Mouse (Mus musculus) embryonic facial prominence, embryonic 14.5 days (tissue): ENCODE data around the gene Daam1. TPM values are rescaled to one million over a fixed set of nuclear protein-coding genes. Genes with fewer than 3 reads are reported as not detected.
A peak's percentile ranks its signal among the peaks of the same experiment; 100 is the strongest.

Experiments
- ATAC-seq: fragments of 200-750 bp; cut with Nextera tagmentation; 2 replicates; pipeline ENCODE4 v1.8.0; 2017; ENCODE audit warnings: low read depth, moderate number of reproducible peaks, moderate TSS enrichment
- DNase-seq: peaks from one replicate; pipeline ENCODE4 v3.0.0-alpha.2; 2015; ENCODE audit warnings: low spot score
- H3K27ac ChIP-seq: fragments of 300-500 bp; sonication (generic); replicated peaks from 2 replicates; pipeline ENCODE4 v1.5.1; 2014; ENCODE audit warnings: low read depth, mild to moderate bottlenecking, low read length, moderate library complexity
- H3K27me3 ChIP-seq: fragments of 300-500 bp; sonication (generic); replicated peaks from 2 replicates; pipeline ENCODE4 v1.6.1; 2014; ENCODE audit warnings: low read length; ENCODE audit not compliant: control insufficient read depth, insufficient read depth
- H3K36me3 ChIP-seq: fragments of 300-500 bp; sonication (generic); 2 replicates; pipeline ENCODE4 v1.6.1; 2014; ENCODE audit warnings: low read length, mixed read lengths; ENCODE audit not compliant: control insufficient read depth, insufficient read depth
- H3K4me1 ChIP-seq: fragments of 300-500 bp; sonication (generic); 2 replicates; pipeline ENCODE4 v1.6.1; 2014; ENCODE audit warnings: antibody characterized with exemption, low read length; ENCODE audit not compliant: control insufficient read depth, insufficient read depth
- H3K4me2 ChIP-seq: fragments of 300-500 bp; sonication (generic); 2 replicates; pipeline ENCODE4 v1.6.1; 2014; ENCODE audit warnings: low read depth, mild to moderate bottlenecking, low read length, moderate library complexity, mixed read lengths
- H3K4me3 ChIP-seq: fragments of 300-500 bp; sonication (generic); 2 replicates; pipeline ENCODE4 v1.5.1; 2014; ENCODE audit warnings: low read depth, mild to moderate bottlenecking, low read length
- H3K9ac ChIP-seq: fragments of 300-500 bp; sonication (generic); 2 replicates; pipeline ENCODE4 v1.6.1; 2014; ENCODE audit warnings: low read depth, mild to moderate bottlenecking, low read length, moderate library complexity, mixed read lengths
- H3K9me3 ChIP-seq: fragments of 300-500 bp; sonication (generic); 2 replicates; pipeline ENCODE4 v1.6.1; 2016; ENCODE audit warnings: low read length; ENCODE audit not compliant: control insufficient read depth
- WGBS: fragments of 180-500 bp; shearing (Covaris S2); extraction: QIAGEN DNeasy Blood & Tissue Kit; methylation state at CpG from one replicate; pipeline ENCODE4 v1.1.7; 2014; 5-methylcytosine and 5-hydroxymethylcytosine counted together
- polyA plus RNA-seq: library from polyadenylated mRNA; unstranded; fragments of >200 nt; fragmentation: Nextera tagmentation; extraction: Ambion mirVana; gene quantifications from 2 replicates; pipeline ENCODE4 v1.2.1, GENCODE M21; 2014

Gene Daam1
- polyA plus RNA-seq: 11.0 and 12.1 TPM in 2 replicates

DNA sequence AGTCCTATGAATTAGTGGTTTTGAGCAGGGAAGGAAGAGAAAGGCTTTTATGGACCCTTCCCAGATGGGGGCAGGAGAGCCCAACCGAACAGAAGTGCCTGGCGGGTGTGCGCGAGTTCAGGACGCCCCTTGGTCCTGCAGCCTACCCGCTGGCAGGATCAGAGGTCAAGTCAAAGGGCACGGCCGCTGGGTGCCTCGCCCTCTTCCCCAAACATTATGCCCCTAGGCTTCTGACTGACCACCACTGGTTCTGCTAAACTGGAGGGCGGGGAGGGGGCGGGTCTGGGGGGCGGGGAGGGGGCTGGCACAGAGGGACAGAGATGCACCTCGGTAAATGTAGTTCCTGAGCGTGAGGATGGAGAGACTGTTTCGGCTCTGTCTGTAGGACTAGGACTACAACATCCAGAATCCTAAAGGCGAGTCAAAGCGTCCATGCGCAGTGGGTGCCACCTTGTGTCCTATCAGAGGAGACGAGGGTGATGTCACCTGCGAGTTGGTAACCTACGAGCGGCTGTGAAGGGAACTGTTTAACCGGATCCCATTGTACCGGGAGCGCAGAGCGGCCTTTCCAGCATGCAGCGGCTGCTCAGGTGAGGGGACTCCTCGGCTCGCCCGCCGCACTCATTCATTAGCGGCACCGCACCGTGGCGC is at the start of gene Daam1:
Gene Daam1 (plus strand): TSS at position 472 of the 651 bp plus-strand sequence.
- WGBS: 1% methylated on average over 31 of the region's 35 CpGs
- H3K36me3 ChIP-seq: no peaks in the 10 kb centered on the region
- peak within 1 kb of the TSS; percentile 56 for H3K4me3 ChIP-seq
- H3K4me1 ChIP-seq: peaks cover 20% of the 10 kb centered on the region; the same call in 1 of the 2 replicates
- H3K27ac ChIP-seq: peak within 1 kb of the TSS; percentile 95
- peak within 1 kb of the TSS; percentile 84 for H3K9ac ChIP-seq
- H3K4me2 ChIP-seq: peak within 1 kb of the TSS; percentile 95
- peak; percentile 100 for DNase-seq
- H3K27me3 ChIP-seq: no peaks in the 10 kb centered on the region
- ATAC-seq: peak; percentile 100
- H3K9me3 ChIP-seq: no peaks in the 10 kb centered on the region

GRCm38 (mm10) chr12:71781220-71781619 is 49.7 kb upstream of the Daam1 start:
- Histone ChIP-seq H3K9me3 (no peaks in the 10 kb centered on the region), H3K4me3 (no peak overlapping the region), H3K4me1 (peaks cover 4% of the 10 kb centered on the region), H3K9ac (no peak overlapping the region), H3K4me2 (no peak overlapping the region), H3K36me3 (no peaks in the 10 kb centered on the region), H3K27me3 (no peaks in the 10 kb centered on the region), H3K27ac (no peak overlapping the region)
- WGBS: 34% methylated on average over 7 of the region's 7 CpGs
- peak; percentile 37; the same call in 1 of the 2 replicates for ATAC-seq
- DNase-seq: peak; percentile 60

DNA sequence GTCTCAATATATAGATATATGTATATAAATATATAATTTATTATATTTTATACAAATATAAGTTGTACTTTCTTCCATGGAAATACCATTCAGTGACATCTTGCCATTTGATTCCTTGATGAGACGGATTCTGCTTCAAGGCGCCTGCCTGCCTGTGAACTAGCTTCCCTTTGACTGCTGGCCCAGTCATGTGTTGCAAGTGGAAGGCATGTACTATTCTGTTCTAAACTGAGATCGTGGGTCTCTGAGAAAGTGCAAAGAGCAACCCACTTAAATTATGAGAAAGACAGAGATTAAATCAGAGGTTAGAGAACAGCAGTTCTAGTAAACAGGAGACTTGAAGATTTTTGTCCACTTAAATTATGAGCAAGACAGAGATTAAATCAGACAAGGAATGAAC is 46.9 kb upstream of the Daam1 start:
- Histone ChIP-seq H3K27me3 (no peaks in the 10 kb centered on the region), H3K9me3 (no peaks in the 10 kb centered on the region), H3K36me3 (no peaks in the 10 kb centered on the region), H3K27ac (no peak overlapping the region), H3K9ac (no peak overlapping the region), H3K4me3 (no peak overlapping the region), H3K4me1 (no peaks in the 10 kb centered on the region; the same call in 1 of the 2 replicates), H3K4me2 (no peak overlapping the region)
- no peak for DNase-seq
- no peak for ATAC-seq
- WGBS: 77% methylated on average over 3 of the region's 3 CpGs

DNA sequence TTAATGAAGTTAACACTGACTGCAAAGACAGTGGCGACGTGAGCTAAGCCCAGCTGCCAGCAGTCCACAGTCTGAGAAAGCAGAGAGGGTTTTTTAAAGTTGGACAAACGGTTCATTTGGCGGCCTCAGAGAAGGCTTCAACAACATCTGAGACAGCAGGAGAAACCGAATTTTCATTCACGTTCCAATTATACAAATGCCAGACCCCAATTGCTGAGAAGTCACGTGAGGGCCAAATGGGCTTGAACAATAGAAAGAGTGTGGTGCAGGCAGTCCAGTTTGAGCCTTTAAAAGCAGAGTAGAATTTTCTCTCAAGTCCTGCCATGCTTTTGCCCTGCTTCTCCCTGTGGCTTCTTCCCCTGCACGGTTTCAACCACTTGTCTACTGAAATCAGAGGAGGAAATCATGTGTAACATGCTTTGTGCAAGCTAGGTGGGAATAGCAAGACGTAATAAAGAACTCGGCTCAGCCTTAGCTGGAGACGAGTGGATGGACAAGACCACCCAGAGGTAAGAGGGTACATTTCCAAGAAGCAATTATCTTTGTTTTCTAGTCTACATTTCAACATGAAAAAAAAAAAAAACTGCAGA is 46.1 kb upstream of the Daam1 start:
- Histone ChIP-seq H3K4me1 (no peaks in the 10 kb centered on the region; the same call in 1 of the 2 replicates), H3K27ac (no peak overlapping the region), H3K9me3 (no peaks in the 10 kb centered on the region), H3K9ac (no peak overlapping the region), H3K4me2 (no peak overlapping the region), H3K4me3 (no peak overlapping the region), H3K36me3 (no peaks in the 10 kb centered on the region), H3K27me3 (no peaks in the 10 kb centered on the region)
- peak; percentile 68; the same call in 1 of the 2 replicates for ATAC-seq
- peak; percentile 69 for DNase-seq
- 34% methylated on average over 11 of the region's 11 CpGs for WGBS

DNA sequence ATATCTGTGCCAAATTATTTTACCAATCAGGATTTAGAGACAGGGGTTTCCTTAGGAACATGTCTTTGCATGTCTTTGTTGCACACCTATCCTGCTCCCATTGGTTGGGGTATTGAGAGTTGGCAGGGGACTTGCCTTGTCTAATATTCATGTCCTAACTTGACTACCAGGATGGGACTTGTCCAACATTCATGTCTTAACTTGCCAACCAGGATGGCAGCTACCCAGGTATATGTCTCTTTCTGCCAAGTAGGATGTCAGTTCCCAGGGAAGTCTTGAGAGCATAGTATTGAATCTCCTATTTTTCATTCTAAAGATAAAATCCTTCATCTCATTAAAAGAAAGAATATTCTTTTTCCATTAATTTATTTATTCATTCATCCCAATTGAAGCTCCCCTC is 44.4 kb upstream of the Daam1 start:
- no peak for DNase-seq
- no peak overlapping the region for H3K27ac ChIP-seq
- no peak for ATAC-seq
- H3K27me3 ChIP-seq: no peaks in the 10 kb centered on the region
- no peak overlapping the region for H3K9ac ChIP-seq
- no peaks in the 10 kb centered on the region; the same call in 1 of the 2 replicates for H3K4me1 ChIP-seq
- H3K9me3 ChIP-seq: no peaks in the 10 kb centered on the region
- H3K36me3 ChIP-seq: no peaks in the 10 kb centered on the region
- no peak overlapping the region for H3K4me2 ChIP-seq
- no peak overlapping the region for H3K4me3 ChIP-seq

DNA sequence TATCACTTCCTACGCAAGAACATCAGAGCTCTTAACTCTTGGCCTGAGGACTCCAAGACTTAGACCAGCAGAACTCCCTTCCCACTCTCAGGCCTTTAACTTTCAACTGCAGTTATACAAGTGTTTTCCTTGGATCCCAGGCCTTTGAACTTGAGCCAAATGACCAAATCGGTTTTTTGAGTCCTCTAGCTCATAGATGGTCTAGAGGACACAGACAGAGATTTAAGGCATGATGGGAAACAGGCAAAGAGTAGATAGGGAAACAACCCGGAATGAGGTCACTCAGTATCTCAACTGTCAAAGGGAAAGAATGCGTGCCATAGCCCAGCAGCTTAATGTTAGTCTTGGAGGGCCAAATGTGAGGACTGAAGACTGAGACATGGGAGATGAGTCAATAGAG is 42.1 kb upstream of the Daam1 start:
- no peak overlapping the region for H3K9ac ChIP-seq
- H3K4me3 ChIP-seq: no peak overlapping the region
- no peaks in the 10 kb centered on the region; the same call in 1 of the 2 replicates for H3K4me1 ChIP-seq
- ATAC-seq (no peak), DNase-seq (no peak)
- no peaks in the 10 kb centered on the region for H3K27me3 ChIP-seq
- H3K27ac ChIP-seq: no peak overlapping the region
- H3K9me3 ChIP-seq: no peaks in the 10 kb centered on the region
- no peaks in the 10 kb centered on the region for H3K36me3 ChIP-seq
- WGBS: 76% methylated on average over 4 of the region's 4 CpGs
- H3K4me2 ChIP-seq: no peak overlapping the region

DNA sequence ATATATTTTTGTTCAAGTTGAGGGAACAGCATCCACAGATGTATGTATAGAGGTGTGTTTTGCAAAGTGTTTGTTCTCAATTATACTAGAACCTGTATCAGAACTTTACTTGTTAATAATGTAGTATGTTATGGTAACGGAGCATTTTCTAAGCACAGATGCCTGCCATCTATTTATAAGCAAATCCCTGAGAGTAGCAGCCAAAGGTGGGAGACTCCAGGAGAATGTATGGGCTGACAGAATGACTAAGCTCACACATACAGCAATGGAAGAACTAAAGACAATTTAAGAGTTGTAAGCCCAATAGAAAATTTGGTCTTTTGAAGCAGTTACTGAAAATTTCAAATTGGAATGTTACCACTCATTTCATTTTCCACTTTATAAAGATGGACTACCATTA is 40.3 kb upstream of the Daam1 start:
- ATAC-seq (no peak), DNase-seq (no peak)
- 88% methylated on average over 1 of the region's 1 CpGs for WGBS
- Histone ChIP-seq H3K9ac (no peak overlapping the region), H3K27ac (no peak overlapping the region), H3K4me3 (no peak overlapping the region), H3K9me3 (no peaks in the 10 kb centered on the region), H3K27me3 (no peaks in the 10 kb centered on the region), H3K36me3 (no peaks in the 10 kb centered on the region), H3K4me1 (peaks cover 3% of the 10 kb centered on the region; the same call in 1 of the 2 replicates), H3K4me2 (no peak overlapping the region)

- DNase-seq (no peak), ATAC-seq (no peak)
- WGBS: 77% methylated on average over 2 of the region's 2 CpGs
- Histone ChIP-seq H3K4me3 (no peak overlapping the region), H3K9ac (no peak overlapping the region), H3K4me1 (peaks cover 17% of the 10 kb centered on the region; the same call in 1 of the 2 replicates), H3K27ac (no peak overlapping the region), H3K9me3 (no peaks in the 10 kb centered on the region), H3K27me3 (no peaks in the 10 kb centered on the region), H3K36me3 (no peaks in the 10 kb centered on the region), H3K4me2 (no peak overlapping the region)
Observed at GRCm38 (mm10) chr12:71793114-71793513, 37.8 kb upstream of the Daam1 start.

DNA sequence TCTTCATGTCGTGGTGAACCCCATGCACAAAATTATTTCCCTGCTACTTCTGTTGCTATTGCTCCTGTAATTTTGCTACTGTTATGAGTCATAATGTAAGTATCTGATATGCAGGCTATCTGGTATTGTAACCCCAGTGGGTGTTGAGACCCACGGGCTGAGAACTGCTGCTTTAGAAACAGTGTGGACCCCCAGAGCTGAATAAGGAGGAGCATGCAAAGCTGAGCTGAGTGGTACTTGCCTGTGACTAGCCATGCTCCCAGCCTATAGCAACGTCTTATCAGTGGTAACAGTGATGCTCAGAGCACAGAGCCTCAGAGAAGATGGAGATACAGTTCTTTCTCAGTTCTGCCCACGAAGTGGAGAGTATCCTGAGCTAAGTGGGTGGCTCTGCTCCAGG is 35.3 kb upstream of the Daam1 start:
- 53% methylated on average over 4 of the region's 4 CpGs for WGBS
- peaks cover 27% of the 10 kb centered on the region; the same call in 1 of the 2 replicates for H3K4me1 ChIP-seq

More for the DNA sequence above, 35.3 kb upstream of the Daam1 start:
- Histone ChIP-seq H3K36me3 (no peaks in the 10 kb centered on the region), H3K27me3 (no peaks in the 10 kb centered on the region), H3K27ac (no peak overlapping the region), H3K9ac (no peak overlapping the region), H3K4me3 (no peak overlapping the region), H3K4me2 (no peak overlapping the region), H3K9me3 (no peaks in the 10 kb centered on the region)
- DNase-seq: no peak
- no peak for ATAC-seq
